Mouse (Mus musculus) gastrocnemius, postnatal 10 days (tissue): ENCODE data around the gene Chd9. TPM values are rescaled to one million over a fixed set of nuclear protein-coding genes. Genes with fewer than 3 reads are reported as not detected.
A peak's percentile ranks its signal among the peaks of the same experiment; 100 is the strongest.
"Not testable (repeated sequence)": the region's sequence is repeated elsewhere in the genome, so short reads cannot be mapped to it uniquely, and the experiment has no call there.

ENCODE experiments used
- DNase-seq: peaks from one replicate; pipeline ENCODE4 v3.0.0; 2021; ENCODE audit warnings: mixed read lengths
- total RNA-seq, 2 experiments: library from RNA; stranded (reverse); gene quantifications; 2 replicates each; pipeline ENCODE4 v1.2.3; 2021

The Chd9 gene
- total RNA-seq, 2 experiments from 2014 or later, result 42.6 to 51.8 TPM

GRCm38 (mm10) chr8:90906922-90907321, 78.8 kb downstream of the Chd9 start:
- DNase-seq, result no peak

GRCm38 (mm10) chr8:90907516-90907847, 79.3 kb downstream of the Chd9 start:
- no peak for DNase-seq

- peak; percentile 95 for DNase-seq
These were observed 79.8 kb downstream of the Chd9 start for GRCm38 (mm10) chr8:90907848-90908551.

- peak; percentile 55 for DNase-seq
These were observed 80.7 kb downstream of the Chd9 start for GRCm38 (mm10) chr8:90908580-90909471.

- no peak for DNase-seq
These were observed 95.2 kb downstream of the Chd9 start for GRCm38 (mm10) chr8:90923158-90923905.

- DNase-seq, result no peak
These were observed 100.3 kb downstream of the Chd9 start for GRCm38 (mm10) chr8:90928412-90928811.

GRCm38 (mm10) chr8:90930125-90930524, 102.0 kb downstream of the Chd9 start:
- not testable (repeated sequence) for DNase-seq

GRCm38 (mm10) chr8:90932934-90933333, 104.8 kb downstream of the Chd9 start:
- no peak for DNase-seq

GRCm38 (mm10) chr8:90934786-90935185, 106.6 kb downstream of the Chd9 start:
- DNase-seq, result no peak

GRCm38 (mm10) chr8:90936840-90937239, 108.7 kb downstream of the Chd9 start:
- DNase-seq, result no peak

- no peak for DNase-seq
These were observed 110.3 kb downstream of the Chd9 start for GRCm38 (mm10) chr8:90938352-90938930.

GRCm38 (mm10) chr8:90939867-90940266, 111.7 kb downstream of the Chd9 start:
- no peak for DNase-seq

- no peak for DNase-seq
These were observed 115.6 kb downstream of the Chd9 start for GRCm38 (mm10) chr8:90943770-90944169.

- peak; percentile 59 for DNase-seq
These were observed 126.9 kb downstream of the Chd9 start for GRCm38 (mm10) chr8:90954802-90955760.

- DNase-seq, result no peak
These were observed 127.6 kb downstream of the Chd9 start for GRCm38 (mm10) chr8:90955761-90956136.

- DNase-seq, result no peak
These were observed 128.2 kb downstream of the Chd9 start for GRCm38 (mm10) chr8:90956390-90956789.

GRCm38 (mm10) chr8:90957711-90958110, 129.6 kb downstream of the Chd9 start:
- no peak for DNase-seq

- no peak for DNase-seq
These were observed 131.6 kb downstream of the Chd9 start for GRCm38 (mm10) chr8:90959721-90960120.

GRCm38 (mm10) chr8:90961603-90962002, 133.5 kb downstream of the Chd9 start:
- DNase-seq, result no peak

GRCm38 (mm10) chr8:90964044-90964443, 135.9 kb downstream of the Chd9 start:
- DNase-seq, result no peak

GRCm38 (mm10) chr8:90965467-90966170, 137.5 kb downstream of the Chd9 start:
- DNase-seq, result no peak
